Mouse (Mus musculus): ENCODE results near the gene Acoxl.

- TF ChIP-seq CTCF (IDR thresholded peaks at IDR 0.05; ENCODE audit: extremely low read depth, insufficient read depth, insufficient read length, insufficient replicate concordance), result no peak
- TF ChIP-seq POLR2A (IDR thresholded peaks at IDR 0.05; ENCODE audit: low read depth, low read length), result no peak
Observed at GRCm38 (mm10) chr2:128156557-128157412, 318.1 kb downstream of the Acoxl start.
